Mouse (Mus musculus) limb, embryonic 11.5 days (tissue): ENCODE results near the gene Gm10643. TPM values are rescaled to one million over a fixed set of nuclear protein-coding genes. Genes with fewer than 3 reads are reported as not detected.
A peak's percentile ranks its signal among the peaks of the same experiment; 100 is the strongest.

Experiments used
- ATAC-seq: fragments of 200-750 bp; cut with Nextera tagmentation; 2 replicates; pipeline ENCODE4 v1.8.0; 2017; ENCODE audit warnings: low read depth; ENCODE audit not compliant: insufficient number of reproducible peaks, low FRiP score, low TSS enrichment
- DNase-seq: peaks from one replicate; pipeline ENCODE4 v3.0.0-alpha.2; 2015; ENCODE audit warnings: low spot score
- H3K27ac ChIP-seq: fragments of 300-500 bp; sonication (generic); replicated peaks from 2 replicates; pipeline ENCODE4 v1.5.1; 2014; ENCODE audit warnings: low read depth, mild to moderate bottlenecking, low read length
- H3K27me3 ChIP-seq: fragments of 300-500 bp; sonication (generic); 2 replicates; pipeline ENCODE4 v1.6.1; 2014; ENCODE audit warnings: mild to moderate bottlenecking, low read length, mixed read lengths; ENCODE audit not compliant: control insufficient read depth, insufficient read depth
- H3K36me3 ChIP-seq: fragments of 300-500 bp; sonication (generic); 2 replicates; pipeline ENCODE4 v1.6.1; 2014; ENCODE audit warnings: mild to moderate bottlenecking, low read length, moderate library complexity, mixed read lengths; ENCODE audit not compliant: control insufficient read depth, insufficient read depth
- H3K4me1 ChIP-seq: fragments of 300-500 bp; sonication (generic); 2 replicates; pipeline ENCODE4 v1.6.1; 2014; ENCODE audit warnings: low read length, mixed read lengths; ENCODE audit not compliant: control insufficient read depth, insufficient read depth
- H3K4me2 ChIP-seq: fragments of 300-500 bp; sonication (generic); 2 replicates; pipeline ENCODE4 v1.6.1; 2014; ENCODE audit warnings: low read depth, mild to moderate bottlenecking, moderate library complexity; ENCODE audit not compliant: severe bottlenecking
- H3K4me3 ChIP-seq: fragments of 300-500 bp; sonication (generic); 2 replicates; pipeline ENCODE4 v1.5.1; 2014; ENCODE audit warnings: low read depth, low read length
- H3K9ac ChIP-seq: fragments of 300-500 bp; sonication (generic); 2 replicates; pipeline ENCODE4 v1.6.1; 2014; ENCODE audit warnings: mild to moderate bottlenecking, low read length
- H3K9me3 ChIP-seq: fragments of 300-500 bp; sonication (generic); 2 replicates; pipeline ENCODE4 v1.6.1; 2016; ENCODE audit warnings: low read length; ENCODE audit not compliant: control insufficient read depth
- WGBS: fragments of 180-500 bp; shearing (Covaris S2); extraction: QIAGEN DNeasy Blood & Tissue Kit; methylation state at CpG from one replicate; pipeline ENCODE4 v1.1.7; 2014; 5-methylcytosine and 5-hydroxymethylcytosine counted together
- polyA plus RNA-seq: library from polyadenylated mRNA; unstranded; fragments of >200 nt; fragmentation: Nextera tagmentation; extraction: Ambion mirVana; gene quantifications from 2 replicates; pipeline ENCODE4 v1.2.1, GENCODE M21; 2014

Gm10643 gene
- polyA plus RNA-seq, 1 experiment from 2014 or later: 1.3 TPM

DNA sequence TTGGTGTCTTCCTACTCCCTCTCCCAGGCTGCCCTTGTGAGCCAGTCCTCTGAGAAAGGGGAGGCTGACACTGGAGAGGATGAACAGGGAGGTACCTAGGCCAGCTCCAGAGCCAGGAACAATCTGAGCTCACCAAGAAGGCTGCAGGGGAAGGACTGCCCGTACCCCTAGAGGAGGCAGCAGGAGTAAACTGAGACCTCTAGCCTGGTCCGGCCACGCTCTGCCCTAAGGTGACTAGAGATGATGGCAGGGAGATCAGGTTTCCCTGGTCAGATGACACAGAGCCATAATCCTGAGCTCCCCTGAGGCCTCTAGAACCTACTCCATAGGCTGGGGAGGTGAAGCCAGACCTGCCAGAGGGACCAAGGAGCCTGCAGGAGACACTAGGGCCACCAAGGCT, 11.9 kb upstream of the Gm10643 start:
- no peak for ATAC-seq
- Histone ChIP-seq H3K4me1 (no peaks in the 10 kb centered on the region), H3K9ac (no peak overlapping the region), H3K27ac (no peak overlapping the region), H3K9me3 (no peaks in the 10 kb centered on the region), H3K36me3 (peaks cover 10% of the 10 kb centered on the region; the same call in 1 of the 2 replicates), H3K27me3 (no peaks in the 10 kb centered on the region), H3K4me3 (no peak overlapping the region), H3K4me2 (no peak overlapping the region)
- 47% methylated on average over 3 of the region's 3 CpGs for WGBS
- DNase-seq: no peak

- 83% methylated on average over 1 of the region's 1 CpGs for WGBS
- H3K4me3 ChIP-seq: no peak overlapping the region
- H3K4me2 ChIP-seq: no peak overlapping the region
- ATAC-seq (no peak), DNase-seq (no peak)
- no peak overlapping the region for H3K27ac ChIP-seq
- H3K9ac ChIP-seq: no peak overlapping the region
- no peaks in the 10 kb centered on the region for H3K9me3 ChIP-seq
- no peaks in the 10 kb centered on the region for H3K4me1 ChIP-seq
- H3K36me3 ChIP-seq: peaks cover 10% of the 10 kb centered on the region; the same call in 1 of the 2 replicates
- H3K27me3 ChIP-seq: no peaks in the 10 kb centered on the region
Observed at GRCm38 (mm10) chr8:84076412-84076811, 11.5 kb upstream of the Gm10643 start.

- ATAC-seq: no peak
- WGBS: 63% methylated on average over 10 of the region's 10 CpGs
- H3K27ac ChIP-seq: no peak overlapping the region
Observed at GRCm38 (mm10) chr8:84073230-84073976, 8.5 kb upstream of the Gm10643 start.

GRCm38 (mm10) chr8:84072321-84072720, 7.4 kb upstream of the Gm10643 start:
- Histone ChIP-seq H3K4me2 (no peak overlapping the region), H3K9ac (no peak overlapping the region), H3K9me3 (no peaks in the 10 kb centered on the region), H3K4me3 (no peak overlapping the region), H3K27me3 (no peaks in the 10 kb centered on the region), H3K4me1 (peaks cover 6% of the 10 kb centered on the region), H3K36me3 (peaks cover 3% of the 10 kb centered on the region; the same call in 1 of the 2 replicates), H3K27ac (no peak overlapping the region)
- DNase-seq: no peak
- no peak for ATAC-seq
- 87% methylated on average over 10 of the region's 10 CpGs for WGBS

More at GRCm38 (mm10) chr8:84073230-84073976, 8.5 kb upstream of the Gm10643 start:
- Histone ChIP-seq H3K4me3 (no peak overlapping the region), H3K9me3 (no peaks in the 10 kb centered on the region), H3K4me2 (no peak overlapping the region), H3K4me1 (no peaks in the 10 kb centered on the region), H3K9ac (no peak overlapping the region), H3K36me3 (peaks cover 3% of the 10 kb centered on the region; the same call in 1 of the 2 replicates), H3K27me3 (no peaks in the 10 kb centered on the region)
- DNase-seq: no peak

GRCm38 (mm10) chr8:84071921-84072320, 7.0 kb upstream of the Gm10643 start:
- H3K4me1 ChIP-seq: peaks cover 6% of the 10 kb centered on the region
- ATAC-seq (no peak), DNase-seq (no peak)
- H3K4me3 ChIP-seq: no peak overlapping the region
- peaks cover 3% of the 10 kb centered on the region; the same call in 1 of the 2 replicates for H3K36me3 ChIP-seq
- WGBS: 75% methylated on average over 3 of the region's 3 CpGs
- H3K9me3 ChIP-seq: no peaks in the 10 kb centered on the region
- H3K4me2 ChIP-seq: no peak overlapping the region
- H3K27ac ChIP-seq: no peak overlapping the region
- no peaks in the 10 kb centered on the region for H3K27me3 ChIP-seq
- H3K9ac ChIP-seq: no peak overlapping the region

DNA sequence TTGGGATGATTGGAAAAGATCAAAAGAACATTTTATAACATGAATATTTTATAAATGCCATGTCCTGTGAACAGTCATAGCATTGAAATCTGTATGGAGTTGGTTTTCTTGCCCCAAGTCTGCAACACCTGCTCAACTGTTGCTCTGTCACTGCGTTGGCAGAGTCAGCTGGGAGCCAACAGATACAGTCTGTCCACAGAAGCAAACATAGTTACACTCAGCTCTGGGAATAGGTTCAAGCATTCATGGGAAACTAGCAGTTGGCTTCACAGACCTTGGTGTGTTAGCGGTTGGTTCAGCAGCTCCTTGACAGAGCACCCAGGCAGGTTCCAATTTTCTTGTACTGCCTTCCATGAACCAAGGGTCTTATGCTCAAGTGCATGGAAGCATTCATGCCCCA, 5.7 kb upstream of the Gm10643 start:
- ATAC-seq (no peak), DNase-seq (no peak)
- H3K9ac ChIP-seq: no peak overlapping the region
- peaks cover 6% of the 10 kb centered on the region for H3K4me1 ChIP-seq
- H3K4me2 ChIP-seq: no peak overlapping the region
- peaks cover 3% of the 10 kb centered on the region; the same call in 1 of the 2 replicates for H3K36me3 ChIP-seq
- H3K27ac ChIP-seq: no peak overlapping the region
- H3K27me3 ChIP-seq: no peaks in the 10 kb centered on the region
- H3K4me3 ChIP-seq: no peak overlapping the region
- 92% methylated on average over 2 of the region's 2 CpGs for WGBS
- no peaks in the 10 kb centered on the region for H3K9me3 ChIP-seq

DNA sequence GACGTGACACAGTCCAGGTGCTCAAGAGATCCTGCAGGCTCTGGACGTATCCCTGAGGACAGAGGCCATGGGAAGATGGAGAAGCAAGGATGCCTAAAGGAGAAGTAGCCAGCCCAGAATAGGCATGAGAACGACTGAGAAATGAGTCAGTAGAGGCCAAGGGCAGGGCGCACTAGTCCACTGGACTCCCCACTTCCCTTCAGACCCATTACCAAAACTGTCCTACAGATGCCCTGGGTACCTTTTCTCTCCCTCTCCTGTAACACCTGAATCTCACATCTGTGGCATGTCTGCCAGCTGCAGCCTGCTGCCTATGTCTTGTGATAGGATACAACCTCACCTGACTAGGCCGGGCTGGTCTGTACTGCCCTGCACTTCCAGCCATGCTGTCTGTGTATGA, 5.3 kb upstream of the Gm10643 start:
- ATAC-seq: no peak
- Histone ChIP-seq H3K36me3 (peaks cover 3% of the 10 kb centered on the region; the same call in 1 of the 2 replicates), H3K9me3 (no peaks in the 10 kb centered on the region), H3K4me1 (peaks cover 6% of the 10 kb centered on the region), H3K4me2 (0 out of 2 replicates have a peak overlapping the region, but pooled peaks have one; percentile 10), H3K4me3 (no peak overlapping the region), H3K27me3 (no peaks in the 10 kb centered on the region), H3K27ac (no peak overlapping the region), H3K9ac (no peak overlapping the region)
- WGBS: 82% methylated on average over 5 of the region's 5 CpGs
- no peak for DNase-seq

- 0 out of 2 replicates have a peak overlapping the region, but pooled peaks have one; percentile 10 for H3K4me2 ChIP-seq
- H3K4me3 ChIP-seq: no peak overlapping the region
- no peaks in the 10 kb centered on the region for H3K27me3 ChIP-seq
- H3K36me3 ChIP-seq: peaks cover 3% of the 10 kb centered on the region; the same call in 1 of the 2 replicates
- no peak overlapping the region for H3K9ac ChIP-seq
- H3K27ac ChIP-seq: no peak overlapping the region
- H3K9me3 ChIP-seq: no peaks in the 10 kb centered on the region
- DNase-seq: no peak
- 89% methylated on average over 2 of the region's 2 CpGs for WGBS
- peaks cover 6% of the 10 kb centered on the region for H3K4me1 ChIP-seq
- no peak for ATAC-seq
Observed at GRCm38 (mm10) chr8:84069750-84070149, 4.8 kb upstream of the Gm10643 start.
